Mouse (Mus musculus) liver, embryonic 14.5 days (tissue): ENCODE measurements around the gene Cox19. TPM values are rescaled to one million over a fixed set of nuclear protein-coding genes. Genes with fewer than 3 reads are reported as not detected.

Experiments
- ATAC-seq: fragments of 200-750 bp; cut with Nextera tagmentation; 2 replicates; pipeline ENCODE4 v1.8.0; 2017; ENCODE audit warnings: moderate number of reproducible peaks, mild to moderate bottlenecking, moderate library complexity; ENCODE audit not compliant: insufficient read depth
- DNase-seq, 3 experiments: peaks; one replicate each; pipeline ENCODE4 v3.0.0-alpha.2; 2012 to 2013; ENCODE audit warnings: low read depth in 3 of 3, low spot score in 3 of 3
- H3K27ac ChIP-seq: fragments of 300-500 bp; sonication (generic); 2 replicates; pipeline ENCODE4 v1.5.1; 2014; ENCODE audit warnings: moderate library complexity, mild to moderate bottlenecking, control low read depth, inconsistent platforms
- H3K27me3 ChIP-seq: fragments of 300-500 bp; sonication (generic); 2 replicates; pipeline ENCODE4 v1.6.1; 2014; ENCODE audit warnings: mild to moderate bottlenecking, low read length, moderate library complexity; ENCODE audit not compliant: control insufficient read depth, insufficient read depth
- H3K36me3 ChIP-seq: fragments of 300-500 bp; sonication (generic); replicated peaks from 2 replicates; pipeline ENCODE4 v1.6.1; 2014; ENCODE audit warnings: low read depth; ENCODE audit not compliant: control insufficient read depth, insufficient read depth
- H3K4me1 ChIP-seq, 2 experiments: fragments of 200-500 bp in 1 of 2; fragments of 300-500 bp in 1 of 2; sonication (generic) in 1 of 2; replicated peaks; 2 replicates each; pipeline ENCODE4 v1.6.1; 2012 to 2014; ENCODE audit warnings: antibody characterized with exemption in 1 of 2, inconsistent platforms in 1 of 2, low read length in 1 of 2; ENCODE audit not compliant: control insufficient read depth in 2 of 2, insufficient read depth in 2 of 2
- H3K4me2 ChIP-seq: fragments of 300-500 bp; sonication (generic); 2 replicates; pipeline ENCODE4 v1.6.1; 2014; ENCODE audit warnings: low read depth, mild to moderate bottlenecking, control low read depth, moderate library complexity
- H3K4me3 ChIP-seq, 2 experiments: fragments of 200-500 bp in 1 of 2; fragments of 300-500 bp in 1 of 2; sonication (generic) in 1 of 2; 2 replicates each; pipeline ENCODE4 v1.5.1; 2012 to 2014; ENCODE audit warnings: low read depth in 2 of 2, low read length in 2 of 2, mild to moderate bottlenecking in 2 of 2, control low read depth in 1 of 2, inconsistent platforms in 1 of 2, moderate library complexity in 1 of 2; ENCODE audit not compliant: insufficient read depth in 1 of 2
- H3K9ac ChIP-seq: fragments of 300-500 bp; sonication (generic); replicated peaks from 2 replicates; pipeline ENCODE4 v1.6.1; 2014; ENCODE audit warnings: mild to moderate bottlenecking, control low read depth, moderate library complexity
- H3K9me3 ChIP-seq: fragments of 300-500 bp; sonication (generic); 2 replicates; pipeline ENCODE4 v1.6.1; 2016; ENCODE audit warnings: low read length, mixed read lengths; ENCODE audit not compliant: control insufficient read depth
- CTCF ChIP-seq: IDR thresholded peaks from 2 replicates; pipeline ENCODE4 v1.5.1; 2016; ENCODE audit warnings: antibody characterized with exemption, low read depth, control low read depth
- EP300 ChIP-seq: IDR thresholded peaks from 2 replicates; pipeline ENCODE4 v1.6.1; 2016; ENCODE audit warnings: antibody characterized with exemption, low read depth
- WGBS: fragments of 180-500 bp; shearing (Covaris S2); extraction: QIAGEN DNeasy Blood & Tissue Kit; methylation state at CpG from one replicate; pipeline ENCODE4 v1.1.7; 2014; ENCODE audit not compliant: insufficient replicate concordance; 5-methylcytosine and 5-hydroxymethylcytosine counted together
- polyA plus RNA-seq, 2 experiments: library from polyadenylated mRNA; depleted of rRNA in 1 of 2; stranded (reverse) in 1 of 2; unstranded in 1 of 2; fragments of >200 nt; fragmentation: Nextera tagmentation in 1 of 2; extraction: Ambion mirVana in 1 of 2; gene quantifications; 2 replicates each; pipeline versions ENCODE4 v1.2.1 to v1.2.3; 2012 to 2014

The Cox19 gene
- polyA plus RNA-seq, 2 experiments = 23.3 to 61.4 TPM

DNA sequence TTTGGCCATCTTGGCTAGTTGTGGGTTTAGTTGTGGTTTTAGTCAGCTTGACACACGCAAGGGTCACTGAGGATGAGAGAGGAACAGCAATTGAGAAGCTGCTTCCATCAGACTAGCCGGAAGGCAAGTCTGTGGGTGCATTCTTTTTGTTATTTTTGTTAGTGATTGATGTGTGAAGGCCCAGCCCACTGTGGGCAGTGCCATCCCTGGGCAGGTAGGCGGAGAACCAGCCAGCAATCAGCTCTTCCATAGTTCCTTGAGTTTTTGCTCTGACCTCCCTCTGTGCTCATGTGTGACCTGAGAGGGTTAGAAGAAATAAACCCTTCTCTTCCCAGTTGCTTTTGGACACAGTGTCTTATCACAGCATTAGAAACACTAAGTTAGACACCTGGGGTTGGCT lies 21.9 kb upstream of the Cox19 start:
- no peak overlapping the region for H3K9ac ChIP-seq
- 43% methylated on average over 3 of the region's 3 CpGs for WGBS
- H3K9me3 ChIP-seq = no peaks in the 10 kb centered on the region
- no peaks in the 10 kb centered on the region for H3K36me3 ChIP-seq
- TF ChIP-seq EP300 (no peak), CTCF (0 out of 2 replicates have a peak, but pooled peaks have one; percentile 4)
- H3K4me2 ChIP-seq = no peak overlapping the region
- ATAC-seq = no peak
- peaks cover 47 to 71% of the 10 kb centered on the region in 2 experiments for H3K4me1 ChIP-seq
- DNase-seq = no peak
- no peaks in the 10 kb centered on the region for H3K27me3 ChIP-seq
- no peak overlapping the region for H3K4me3 ChIP-seq
- peak overlapping the region; percentile 32; the same call in 1 of the 2 replicates for H3K27ac ChIP-seq

DNA sequence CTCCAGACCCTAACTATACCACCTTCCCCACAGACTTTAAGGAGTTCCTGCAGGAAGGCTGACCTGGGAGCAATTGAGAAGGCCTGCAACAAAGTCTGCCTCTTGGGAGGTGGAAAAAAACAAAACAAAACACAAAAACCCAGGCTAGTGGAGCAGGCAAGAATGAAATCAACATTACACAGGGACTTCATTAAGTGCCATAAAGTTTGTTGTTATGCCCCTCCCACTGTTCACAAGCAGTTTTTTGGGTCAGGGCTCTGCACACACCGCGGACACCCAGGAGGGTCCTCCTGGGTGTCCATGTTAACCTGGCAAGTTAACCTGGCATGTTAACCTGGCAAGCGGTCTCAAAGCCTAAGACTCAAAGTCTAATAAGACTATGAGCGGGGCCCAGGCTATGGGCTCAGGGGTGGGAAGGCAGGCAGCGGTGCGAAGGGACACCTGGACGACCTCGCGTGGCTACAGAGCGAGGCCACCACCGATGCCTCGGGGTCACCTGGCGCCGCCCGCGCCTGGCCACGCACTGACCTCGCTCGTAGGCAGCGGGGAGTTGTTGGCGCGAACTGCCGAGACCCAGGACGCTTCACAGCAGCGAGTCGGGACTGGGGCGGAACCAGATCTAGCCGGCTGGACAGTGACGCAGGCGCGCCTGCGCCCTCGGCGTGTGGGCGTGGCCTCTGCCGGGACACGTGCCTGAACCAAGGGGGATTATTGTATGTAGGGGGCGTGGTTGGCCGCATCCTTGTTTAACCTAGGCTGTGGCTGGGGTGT lies 20.6 kb upstream of the Cox19 start:
- H3K27me3 ChIP-seq = no peaks in the 10 kb centered on the region
- peak; percentile 90 for ATAC-seq
- TF ChIP-seq CTCF (peak; percentile 40), EP300 (peak; percentile 50)
- 2% methylated on average over 39 of the region's 39 CpGs for WGBS
- peak overlapping the region; percentile 97 for H3K4me2 ChIP-seq
- DNase-seq = peak; percentile 82 to 87 (median 85)
- no peaks in the 10 kb centered on the region for H3K36me3 ChIP-seq
- H3K27ac ChIP-seq = peak overlapping the region; percentile 83
- peak overlapping the region; percentile 54 to 59 for H3K4me3 ChIP-seq
- H3K4me1 ChIP-seq = peaks cover 34 to 67% of the 10 kb centered on the region in 2 experiments
- H3K9me3 ChIP-seq = no peaks in the 10 kb centered on the region
- peak overlapping the region; percentile 94 for H3K9ac ChIP-seq

DNA sequence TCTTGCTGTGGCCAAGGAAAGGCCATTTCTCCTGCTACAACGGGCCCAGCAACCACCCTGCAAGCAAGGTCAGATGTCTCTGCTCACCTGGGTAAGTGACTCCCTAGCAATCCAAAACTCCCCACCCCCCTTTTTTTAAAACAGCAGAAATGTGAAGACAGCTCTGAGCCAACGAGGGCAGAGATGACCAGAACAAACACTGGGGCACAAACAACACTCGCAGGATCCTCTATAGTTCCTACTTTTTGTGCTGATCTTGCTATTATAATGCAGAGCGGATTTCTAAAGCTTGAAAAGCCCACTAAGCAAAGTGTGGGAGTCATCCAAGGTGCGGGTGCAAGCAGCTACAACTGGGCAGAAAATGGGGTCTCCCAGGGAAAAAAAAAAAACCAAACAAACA lies 19.9 kb upstream of the Cox19 start:
- TF ChIP-seq EP300 (no peak), CTCF (no peak)
- no peak for DNase-seq
- H3K4me2 ChIP-seq = peak overlapping the region; percentile 97
- peak overlapping the region; percentile 83 for H3K27ac ChIP-seq
- peak overlapping the region; percentile 54 to 59; a peak in 3 of 4 replicates for H3K4me3 ChIP-seq
- WGBS = 58% methylated on average over 5 of the region's 5 CpGs
- H3K9me3 ChIP-seq = no peaks in the 10 kb centered on the region
- peak overlapping the region; percentile 94 for H3K9ac ChIP-seq
- no peak for ATAC-seq
- peaks cover 34 to 70% of the 10 kb centered on the region in 2 experiments for H3K4me1 ChIP-seq
- no peaks in the 10 kb centered on the region for H3K36me3 ChIP-seq
- no peaks in the 10 kb centered on the region for H3K27me3 ChIP-seq

DNA sequence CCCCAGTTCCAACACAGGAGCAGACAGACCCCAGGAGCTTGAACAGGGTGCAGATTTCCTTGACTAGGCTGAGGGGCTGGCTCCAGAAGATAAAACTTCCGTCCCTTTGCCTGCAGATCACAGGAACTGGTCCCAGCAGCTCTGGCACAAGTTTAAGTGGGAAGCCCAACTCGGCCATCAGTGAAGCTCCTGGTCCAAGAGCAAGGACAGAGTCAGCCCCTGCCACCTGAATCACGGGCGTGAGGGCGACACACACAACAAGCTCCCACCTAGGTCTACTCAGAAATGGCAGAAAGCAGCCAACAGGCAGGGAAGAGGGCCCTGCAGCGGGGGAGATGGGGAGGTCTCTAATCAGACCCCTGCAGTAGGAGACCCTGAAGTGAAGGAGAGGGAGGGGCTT lies 19.1 kb upstream of the Cox19 start:
- TF ChIP-seq CTCF = no peak
- TF ChIP-seq EP300 = no peak
- no peaks in the 10 kb centered on the region for H3K9me3 ChIP-seq
- peaks cover 34 to 65% of the 10 kb centered on the region in 2 experiments for H3K4me1 ChIP-seq
- ATAC-seq (no peak), DNase-seq (no peak)
- WGBS = 60% methylated on average over 6 of the region's 6 CpGs
- no peaks in the 10 kb centered on the region for H3K27me3 ChIP-seq
- H3K27ac ChIP-seq = no peak overlapping the region
- peak overlapping the region; percentile 97 for H3K4me2 ChIP-seq
- no peak overlapping the region for H3K9ac ChIP-seq
- H3K4me3 ChIP-seq = no peak overlapping the region
- H3K36me3 ChIP-seq = no peaks in the 10 kb centered on the region

DNA sequence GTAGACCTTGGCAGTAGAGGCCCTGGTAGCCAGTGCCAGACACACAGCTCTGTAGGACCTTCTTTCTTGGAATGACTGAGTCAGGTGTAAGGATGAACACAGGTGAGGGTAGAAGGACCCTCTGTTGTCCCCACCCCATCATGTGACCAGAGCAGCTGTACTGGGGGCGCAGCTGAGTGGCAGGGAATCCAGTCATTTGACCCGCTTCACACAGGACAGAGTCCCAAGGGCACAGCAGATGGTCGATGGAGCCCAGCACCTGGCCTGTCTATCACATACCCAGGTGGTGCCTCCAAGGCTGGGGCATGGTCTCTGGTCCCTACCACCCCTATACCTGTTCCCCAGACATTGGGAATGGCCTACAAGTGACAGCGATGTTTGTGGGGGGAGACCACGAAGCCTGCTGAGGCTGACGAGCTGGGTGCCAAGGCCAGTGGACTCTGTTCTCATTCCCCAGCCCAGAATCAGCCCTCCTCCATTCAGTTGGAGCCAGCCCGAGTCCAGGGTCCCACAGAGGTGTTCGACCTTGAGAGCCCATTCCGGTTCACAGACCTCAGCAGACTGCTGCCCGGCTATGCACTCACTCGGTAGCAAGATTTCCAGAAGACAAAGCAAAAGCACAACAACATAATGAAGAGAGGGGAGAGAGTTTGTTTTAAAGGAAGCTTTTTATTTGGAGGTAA lies 17.6 kb upstream of the Cox19 start:
- Histone ChIP-seq H3K27me3 (no peaks in the 10 kb centered on the region), H3K4me1 (peaks cover 24 to 63% of the 10 kb centered on the region in 2 experiments), H3K9ac (no peak overlapping the region), H3K27ac (no peak overlapping the region; the same call in 1 of the 2 replicates), H3K36me3 (no peaks in the 10 kb centered on the region), H3K4me2 (no peak overlapping the region), H3K9me3 (no peaks in the 10 kb centered on the region), H3K4me3 (no peak overlapping the region)
- ATAC-seq (no peak), DNase-seq (no peak)
- 74% methylated on average over 11 of the region's 11 CpGs for WGBS
- TF ChIP-seq CTCF (no peak), EP300 (no peak)
